Mouse (Mus musculus): Measurements from ENCODE around the gene Npy. TPM values are rescaled to one million over a fixed set of nuclear protein-coding genes. Genes with fewer than 3 reads are reported as not detected.

Gene Npy
- total RNA-seq, 2 experiments from 2014 or later = not detected

- no peak for DNase-seq
- intact Hi-C loops (cut with DNase I; ENCODE audit: low total_unique reads) = no loop called here
These were observed 52.6 kb downstream of the Npy start for GRCm38 (mm10) chr6:49875160-49875559.

- DNase-seq = no peak
These were observed 53.3 kb downstream of the Npy start for GRCm38 (mm10) chr6:49875791-49876190.

More at GRCm38 (mm10) chr6:49875791-49876190, 53.3 kb downstream of the Npy start:
- intact Hi-C loops (cut with DNase I; ENCODE audit: low total_unique reads) = no loop called here

Measured in gastrocnemius, postnatal 14 days (tissue).